Mouse (Mus musculus) right cerebral cortex, postnatal 10 days (tissue): Measurements from ENCODE around the gene Gm10961.
A peak's percentile ranks its signal among the peaks of the same experiment; 100 is the strongest.

Experiments
- DNase-seq, 2 experiments: peaks; one replicate each; pipeline ENCODE4 v3.0.0; 2021; ENCODE audit warnings: low spot score in 2 of 2

Gm10961 gene

GRCm38 (mm10) chr3:107656151-107656550 is 25.0 kb downstream of the Gm10961 start:
- no peak for DNase-seq

- no peak for DNase-seq
Measured at GRCm38 (mm10) chr3:107656888-107657287, 25.8 kb downstream of the Gm10961 start.

GRCm38 (mm10) chr3:107659000-107659399 is 27.9 kb downstream of the Gm10961 start:
- no peak for DNase-seq

GRCm38 (mm10) chr3:107664641-107665040 is 33.5 kb downstream of the Gm10961 start:
- no peak for DNase-seq

- no peak for DNase-seq
Measured at GRCm38 (mm10) chr3:107667426-107667825, 36.3 kb downstream of the Gm10961 start.

- DNase-seq: no peak
Measured at GRCm38 (mm10) chr3:107668786-107669185, 37.7 kb downstream of the Gm10961 start.

- no peak for DNase-seq
Measured at GRCm38 (mm10) chr3:107670500-107670899, 39.4 kb downstream of the Gm10961 start.

GRCm38 (mm10) chr3:107671509-107671908 is 40.4 kb downstream of the Gm10961 start:
- no peak for DNase-seq

GRCm38 (mm10) chr3:107680790-107681576 is 49.9 kb downstream of the Gm10961 start:
- peak; percentile 76 to 84 for DNase-seq
